Mouse (Mus musculus) MEL (cell line): ENCODE results near the gene Pgm3. TPM values are rescaled to one million over a fixed set of nuclear protein-coding genes. Genes with fewer than 3 reads are reported as not detected.
"Not testable (repeated sequence)": the region's sequence is repeated elsewhere in the genome, so short reads cannot be mapped to it uniquely, and the experiment has no call there.

Source experiments
- DNase-seq: peaks from one replicate; pipeline ENCODE4 v3.0.0; 2011; ENCODE audit warnings: low read depth, low spot score
- H3K27ac ChIP-seq: 2 replicates; pipeline ENCODE4 v1.5.1; 2012; ENCODE audit warnings: low read depth, mild to moderate bottlenecking, control low read depth, low read length, moderate library complexity; ENCODE audit not compliant: control insufficient read depth
- H3K27me3 ChIP-seq, 2 experiments: fragments of 150-350 bp in 1 of 2; sonication (generic) in 1 of 2; 2 replicates each; pipeline ENCODE4 v1.6.1; 2012; ENCODE audit warnings: low read length in 2 of 2, mild to moderate bottlenecking in 2 of 2, improper control_type of control experiment in 1 of 2, moderate library complexity in 1 of 2; ENCODE audit not compliant: insufficient read depth in 2 of 2, control insufficient read depth in 1 of 2
- H3K36me3 ChIP-seq, 2 experiments: 2 replicates each; pipeline ENCODE4 v1.6.1; 2012 to 2014; ENCODE audit warnings: low read length in 2 of 2, improper control_type of control experiment in 1 of 2, inconsistent platforms in 1 of 2, mild to moderate bottlenecking in 1 of 2; ENCODE audit not compliant: insufficient read depth in 2 of 2, control insufficient read depth in 1 of 2
- H3K4me1 ChIP-seq, 2 experiments: fragments of 150-350 bp in 1 of 2; sonication (generic) in 1 of 2; 2 replicates each; pipeline ENCODE4 v1.6.1; 2012; ENCODE audit warnings: low read length in 2 of 2, improper control_type of control experiment in 1 of 2, mild to moderate bottlenecking in 1 of 2; ENCODE audit not compliant: insufficient read depth in 2 of 2, control insufficient read depth in 1 of 2
- H3K4me3 ChIP-seq, 2 experiments: fragments of 150-350 bp in 1 of 2; sonication (generic) in 1 of 2; 2 replicates each; pipeline ENCODE4 v1.5.1; 2012; ENCODE audit warnings: low read depth in 2 of 2, low read length in 2 of 2, mild to moderate bottlenecking in 2 of 2, moderate library complexity in 2 of 2, control low read depth in 1 of 2, improper control_type of control experiment in 1 of 2; ENCODE audit not compliant: control insufficient read depth in 1 of 2, insufficient read depth in 1 of 2
- H3K79me2 ChIP-seq: 2 replicates; pipeline ENCODE4 v1.6.1; 2012; ENCODE audit warnings: mild to moderate bottlenecking, low read length, moderate library complexity; ENCODE audit not compliant: control insufficient read depth, poor library complexity, insufficient read depth
- H3K9ac ChIP-seq: 2 replicates; pipeline ENCODE4 v1.6.1; 2012; ENCODE audit warnings: low read depth, mild to moderate bottlenecking, control low read depth, low read length, moderate library complexity; ENCODE audit not compliant: control insufficient read depth, poor library complexity, severe bottlenecking
- H3K9me3 ChIP-seq: fragments of 150-350 bp; sonication (generic); replicated peaks from 2 replicates; pipeline ENCODE4 v1.6.1; 2012; ENCODE audit warnings: mild to moderate bottlenecking, low read length, improper control_type of control experiment, moderate library complexity; ENCODE audit not compliant: insufficient read depth
- ELF1 ChIP-seq: IDR thresholded peaks from 2 replicates; pipeline ENCODE4 v1.6.1; 2014; ENCODE audit warnings: low read depth, mild to moderate bottlenecking, inconsistent platforms, low read length, improper control_type of control experiment, moderate library complexity
- MAX ChIP-seq: IDR thresholded peaks from 2 replicates; pipeline ENCODE4 v1.6.1; 2011; ENCODE audit warnings: low read length, improper control_type of control experiment
- MEF2A ChIP-seq: IDR thresholded peaks from 2 replicates; pipeline ENCODE4 v1.6.1; 2014; ENCODE audit warnings: low read depth, mild to moderate bottlenecking, inconsistent platforms, low read length, improper control_type of control experiment; ENCODE audit not compliant: poor library complexity, insufficient replicate concordance, severe bottlenecking; ENCODE audit errors: extremely low read depth
- MXI1 ChIP-seq: IDR thresholded peaks from 2 replicates; pipeline ENCODE4 v1.6.1; 2011; ENCODE audit warnings: mild to moderate bottlenecking, low read depth, low read length, improper control_type of control experiment
- POLR2AphosphoS2 ChIP-seq: IDR thresholded peaks from 2 replicates; pipeline ENCODE4 v1.6.1; 2011; ENCODE audit warnings: low read length, improper control_type of control experiment
- POLR2AphosphoS5 ChIP-seq: IDR thresholded peaks from 2 replicates; pipeline ENCODE4 v1.6.1; 2012; ENCODE audit warnings: low read depth, borderline replicate concordance, mild to moderate bottlenecking, inconsistent platforms, low read length, moderate library complexity, mixed read lengths
- UBTF ChIP-seq: IDR thresholded peaks from 2 replicates; pipeline ENCODE4 v1.6.1; 2012; ENCODE audit warnings: low read depth, mild to moderate bottlenecking, inconsistent platforms, low read length, improper control_type of control experiment, moderate library complexity, borderline replicate concordance; ENCODE audit not compliant: insufficient read depth
- USF2 ChIP-seq, 2 experiments: IDR thresholded peaks; 2 replicates each; pipeline ENCODE4 v1.6.1; 2011 to 2012; ENCODE audit warnings: improper control_type of control experiment in 2 of 2, low read length in 2 of 2, borderline replicate concordance in 1 of 2, inconsistent platforms in 1 of 2, low read depth in 1 of 2, mild to moderate bottlenecking in 1 of 2; ENCODE audit not compliant: insufficient read depth in 1 of 2
- polyA plus RNA-seq, 2 experiments: library from polyadenylated mRNA; stranded (reverse) in 1 of 2; unstranded in 1 of 2; fragments of >175 nt in 1 of 2; fragments of >200 nt in 1 of 2; gene quantifications; 2 replicates each; pipeline versions ENCODE4 v1.2.1 to v1.2.4; 2012; ENCODE audit warnings: low replicate concordance in 2 of 2, low read depth in 1 of 2; ENCODE audit not compliant: insufficient read length in 2 of 2, insufficient read depth in 1 of 2, missing spikeins in 1 of 2
- total RNA-seq: library from RNA; depleted of rRNA; stranded (reverse); fragments of 300-350 nt; gene quantifications from 2 replicates; pipeline ENCODE4 v1.2.3, GENCODE M21; 2012

Gene Pgm3
- total and polyA plus RNA-seq, 3 experiments, result 10.2 to 10.9 TPM; not detected in 1

GRCm38 (mm10) chr9:86605776-86606175, 34.1 kb upstream of the Pgm3 start:
- Histone ChIP-seq H3K4me3 (no peak overlapping the region), H3K27me3 (no peaks in the 10 kb centered on the region), H3K9me3 (no peaks in the 10 kb centered on the region), H3K79me2 (no peaks in the 10 kb centered on the region), H3K9ac (no peak overlapping the region), H3K4me1 (no peaks in the 10 kb centered on the region), H3K27ac (no peak overlapping the region), H3K36me3 (peaks cover 0 to 1% of the 10 kb centered on the region in 2 experiments; a peak in 2 of 4 replicates)
- TF ChIP-seq MAX (no peak), ELF1 (no peak), POLR2AphosphoS5 (no peak)
- no peak for DNase-seq

- H3K9me3 ChIP-seq, result no peaks in the 10 kb centered on the region
- H3K79me2 ChIP-seq, result no peaks in the 10 kb centered on the region
- H3K36me3 ChIP-seq, result peaks cover 0 to 8% of the 10 kb centered on the region in 2 experiments; a peak in 2 of 4 replicates
- H3K4me1 ChIP-seq, result no peaks in the 10 kb centered on the region
- H3K27me3 ChIP-seq, result no peaks in the 10 kb centered on the region
- no peak for DNase-seq
- no peak overlapping the region for H3K4me3 ChIP-seq
- no peak overlapping the region for H3K9ac ChIP-seq
- TF ChIP-seq USF2 (IDR thresholded peaks at IDR 0.05; ENCODE audit: borderline replicate concordance in 1 of 2, insufficient read depth in 1 of 2, low read depth in 1 of 2, low read length in 2 of 2) (no peak), MEF2A (no peak), MXI1 (no peak), POLR2AphosphoS2 (no peak), UBTF (no peak)
- no peak overlapping the region for H3K27ac ChIP-seq
Measured at GRCm38 (mm10) chr9:86599723-86600303, 28.2 kb upstream of the Pgm3 start.

GRCm38 (mm10) chr9:86596983-86597382, 25.3 kb upstream of the Pgm3 start:
- not testable (repeated sequence) for H3K9me3 ChIP-seq, DNase-seq, H3K79me2 ChIP-seq, H3K4me1 ChIP-seq, H3K27me3 ChIP-seq, H3K9ac ChIP-seq, H3K4me3 ChIP-seq, H3K27ac ChIP-seq
- H3K36me3 ChIP-seq, result peaks cover 0 to 10% of the 10 kb centered on the region in 2 experiments; a peak in 2 of 4 replicates

DNA sequence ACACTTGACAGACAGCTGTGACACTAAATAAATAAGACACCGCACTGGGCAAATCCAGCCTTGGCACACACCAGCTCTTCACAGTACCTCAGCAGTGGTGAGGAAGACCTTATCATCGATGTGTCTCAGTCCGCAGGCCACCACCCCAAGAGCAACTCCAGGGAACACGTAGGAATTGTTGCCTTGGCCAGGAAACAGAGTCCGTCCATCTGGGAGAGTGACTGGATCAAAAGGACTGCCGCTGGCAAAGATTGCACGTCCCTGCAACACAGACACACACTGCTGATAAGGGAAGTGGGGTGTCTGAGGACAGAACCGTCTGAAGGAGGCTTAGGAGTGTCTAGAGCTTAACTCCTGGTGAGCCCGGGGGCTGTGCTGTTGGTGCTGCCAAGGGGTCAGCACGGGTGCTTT, 22.7 kb upstream of the Pgm3 start:
- not testable (repeated sequence) for H3K9me3 ChIP-seq, H3K79me2 ChIP-seq, H3K27me3 ChIP-seq, DNase-seq, H3K4me3 ChIP-seq, H3K4me1 ChIP-seq, H3K27ac ChIP-seq, H3K9ac ChIP-seq
- peaks cover 0 to 12% of the 10 kb centered on the region in 2 experiments; a peak in 2 of 4 replicates for H3K36me3 ChIP-seq
